Mouse (Mus musculus) heart, postnatal 4 days (tissue): Measurements from ENCODE around the gene Fam189a2. TPM values are rescaled to one million over a fixed set of nuclear protein-coding genes. Genes with fewer than 3 reads are reported as not detected.

Experiments
- DNase-seq: peaks from one replicate; pipeline ENCODE4 v3.0.0; 2021
- total RNA-seq, 2 experiments: library from RNA; stranded (reverse); gene quantifications; 2 replicates each; pipeline ENCODE4 v1.2.3; 2021

Fam189a2 gene
- total RNA-seq, result 10 to 100 TPM; 85.3 to 88.9 TPM

DNA sequence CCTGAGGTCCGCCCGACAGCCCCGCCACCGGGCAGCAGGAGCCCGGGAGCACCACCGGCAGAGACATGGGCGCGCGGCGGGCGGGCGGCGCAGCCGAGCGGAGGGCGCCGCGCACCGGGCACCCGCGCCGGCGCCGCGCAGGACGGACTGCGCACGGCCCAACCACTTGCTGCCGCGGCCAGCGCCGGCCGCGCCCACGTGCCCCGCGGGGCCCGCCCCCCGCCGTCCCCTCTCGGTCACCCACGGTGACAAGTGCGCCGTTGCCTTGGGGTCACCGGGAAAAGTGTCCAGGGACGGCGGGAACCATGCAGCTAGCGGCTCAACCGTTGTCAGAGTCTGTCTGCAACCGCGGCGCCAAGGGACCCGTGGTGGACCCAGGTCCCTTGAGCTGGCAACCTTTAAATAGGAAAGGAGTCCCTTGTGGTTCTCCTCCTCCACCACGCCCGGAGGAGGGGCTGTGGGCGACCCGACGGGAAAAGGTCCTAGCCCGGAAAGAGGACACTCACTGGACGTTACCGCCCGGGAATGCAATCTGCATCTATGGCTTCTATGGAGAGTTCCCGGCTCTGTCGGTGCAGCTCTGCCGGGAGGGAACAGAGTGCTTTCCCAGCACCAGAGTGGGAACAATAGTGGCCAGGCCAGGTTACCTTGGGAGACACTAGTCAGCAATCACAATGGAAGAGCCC lies at the start of gene Fam189a2:
Gene Fam189a2 (minus strand): TSS at position 149 of the 686 bp plus-strand sequence.
- peak; percentile 75 for DNase-seq

DNA sequence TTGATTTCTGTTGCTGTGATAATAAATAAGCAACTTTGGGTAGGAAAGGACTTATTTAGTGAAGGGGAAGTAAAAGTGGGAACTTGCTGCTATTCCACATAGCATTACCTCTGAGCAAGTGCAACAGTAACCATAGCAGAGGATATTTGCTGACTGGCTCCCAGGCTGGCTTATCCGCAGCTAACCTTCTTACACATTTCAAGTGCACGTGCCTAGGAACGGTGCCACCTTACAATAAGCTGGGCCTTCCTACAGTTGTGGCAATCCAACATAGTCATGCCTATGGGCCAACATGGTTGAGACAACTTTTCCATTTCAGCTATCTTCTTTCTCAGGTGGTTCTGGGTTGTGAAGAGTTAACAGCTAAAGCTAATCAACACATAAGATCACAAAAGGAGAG lies 46.8 kb upstream of the Fam189a2 start:
- no peak for DNase-seq

DNA sequence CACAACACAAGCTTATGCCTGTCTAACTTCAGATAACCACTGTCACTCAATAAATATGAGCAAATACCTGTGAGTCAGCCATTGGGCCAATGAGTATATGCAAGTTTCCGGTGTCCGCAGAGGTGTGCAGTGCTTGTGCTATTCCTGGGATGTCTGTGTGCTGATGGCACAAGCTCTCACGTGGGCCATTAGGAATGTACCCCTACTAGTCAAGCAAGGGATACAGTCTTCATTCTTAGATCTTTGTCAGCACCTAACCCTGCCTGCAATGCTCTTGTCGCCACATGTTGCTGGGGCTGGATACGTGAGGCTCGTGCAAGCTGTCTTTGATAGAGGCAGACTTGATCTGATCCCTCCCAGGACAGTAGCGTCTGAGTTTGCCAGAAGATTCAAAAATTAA lies 45.7 kb upstream of the Fam189a2 start:
- no peak for DNase-seq

- no peak for DNase-seq
These were observed 45.1 kb upstream of the Fam189a2 start for GRCm38 (mm10) chr19:24075927-24076326.

- DNase-seq, result no peak
These were observed 42.3 kb upstream of the Fam189a2 start for GRCm38 (mm10) chr19:24073155-24073554.

DNA sequence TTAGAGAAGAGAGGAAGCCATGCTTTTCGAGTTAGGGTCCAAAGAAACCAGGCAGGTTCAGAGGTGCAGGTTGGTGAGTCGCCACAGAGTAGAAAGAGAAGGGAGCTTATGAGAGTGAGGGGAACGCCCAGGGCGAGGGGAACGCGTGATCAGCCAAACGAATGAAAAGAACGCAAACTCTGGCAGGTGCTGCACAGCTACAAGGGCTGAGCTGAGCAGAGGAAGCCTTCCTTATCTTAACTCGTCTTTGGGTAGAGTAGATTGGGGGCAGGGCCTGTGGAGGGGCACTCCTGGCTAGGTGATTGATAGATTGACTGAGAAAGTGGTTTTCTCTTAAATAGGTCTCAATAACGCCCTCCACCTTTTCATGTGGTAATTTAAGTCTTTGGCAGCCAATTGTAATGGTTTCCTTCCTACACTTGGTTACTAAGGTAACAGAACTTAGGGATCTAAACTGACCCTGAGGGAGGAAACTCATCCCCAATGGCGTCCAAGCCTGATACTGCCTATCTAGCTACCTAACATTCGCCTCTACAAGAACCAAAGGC lies 33.6 kb upstream of the Fam189a2 start:
- no peak for DNase-seq

- no peak for DNase-seq
These were observed 32.8 kb upstream of the Fam189a2 start for GRCm38 (mm10) chr19:24063585-24063984.

GRCm38 (mm10) chr19:24058851-24059250 lies 28.0 kb upstream of the Fam189a2 start:
- no peak for DNase-seq

DNA sequence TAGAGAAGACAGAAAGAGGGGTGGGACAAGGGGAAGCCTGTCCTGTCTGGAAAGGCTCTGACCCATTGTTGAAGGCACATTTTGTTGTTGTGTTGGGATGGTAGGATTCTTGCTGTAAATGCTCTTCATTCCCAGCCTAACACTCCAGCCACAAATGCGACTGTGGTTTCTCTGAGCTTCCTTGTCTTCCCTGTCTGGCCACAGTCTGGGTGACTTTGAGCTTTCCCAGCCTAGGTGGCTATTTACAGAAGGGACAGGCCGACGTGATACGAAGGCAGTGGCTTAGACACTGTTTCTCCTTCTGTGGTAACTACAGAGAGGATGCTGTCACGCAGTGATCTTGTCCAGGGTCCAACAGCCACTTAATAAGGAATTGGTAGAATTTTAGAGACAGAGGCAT lies 27.2 kb upstream of the Fam189a2 start:
- peak; percentile 44 for DNase-seq

DNA sequence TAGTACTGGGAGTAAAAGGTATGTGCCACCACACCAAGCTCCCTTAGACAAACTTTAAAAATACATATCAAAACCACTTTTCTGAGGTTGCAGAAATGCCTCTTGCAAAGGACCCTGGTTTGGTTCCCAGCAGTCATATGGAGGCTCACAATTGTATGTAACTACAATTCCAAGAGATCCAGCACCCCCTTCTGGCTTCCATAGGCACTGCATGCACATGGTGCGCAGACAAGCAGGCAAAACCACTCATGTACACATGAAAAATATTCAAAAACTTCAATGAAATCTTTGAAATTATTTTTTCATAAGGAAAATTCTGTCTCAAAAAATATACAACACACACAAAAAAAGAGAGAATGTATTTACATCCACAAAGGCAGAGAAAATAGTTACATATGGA lies 26.1 kb upstream of the Fam189a2 start:
- DNase-seq, result no peak

DNA sequence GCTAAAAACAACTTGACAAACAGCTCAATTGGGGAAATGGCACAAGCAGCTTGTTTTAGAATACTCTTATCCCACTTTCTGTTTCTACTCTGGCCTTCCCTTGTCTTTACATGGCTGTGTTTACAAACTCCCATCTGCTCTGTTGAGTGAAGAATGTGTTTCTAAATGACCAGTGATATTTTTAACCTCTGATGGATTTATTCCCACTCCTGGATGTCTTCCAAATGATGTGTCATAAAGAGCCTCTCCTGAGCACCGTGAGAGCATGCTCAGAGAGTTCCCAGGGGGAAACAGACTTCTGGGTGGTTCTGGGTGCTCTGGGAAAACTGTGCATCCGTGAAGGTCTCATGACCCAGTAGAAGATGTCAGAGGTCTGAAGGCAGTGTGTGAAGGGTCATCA lies 24.1 kb upstream of the Fam189a2 start:
- peak; percentile 52 for DNase-seq

DNA sequence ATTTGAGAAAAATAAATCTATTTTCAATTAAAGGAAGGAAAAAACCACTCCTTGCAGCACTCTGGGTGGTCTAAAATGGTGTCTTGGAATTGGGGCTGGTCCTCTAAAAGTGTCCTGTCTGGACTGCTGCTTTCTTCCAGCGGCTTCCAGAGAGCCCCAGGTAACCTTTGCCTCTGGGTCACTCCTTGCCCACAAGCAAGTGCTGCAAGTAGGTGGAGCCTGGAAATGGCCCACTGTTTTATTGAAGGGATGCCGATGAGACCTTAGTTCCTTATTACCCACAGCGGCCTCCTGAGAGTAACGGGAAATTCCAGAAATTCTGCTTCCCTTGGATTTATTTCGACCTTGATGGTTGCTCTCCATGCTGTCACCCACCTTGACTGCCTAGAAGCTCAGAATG lies 23.4 kb upstream of the Fam189a2 start:
- no peak for DNase-seq

- no peak for DNase-seq
These were observed 19.7 kb upstream of the Fam189a2 start for GRCm38 (mm10) chr19:24050514-24050913.

- DNase-seq, result no peak
These were observed 18.5 kb upstream of the Fam189a2 start for GRCm38 (mm10) chr19:24049329-24049728.

GRCm38 (mm10) chr19:24046395-24046993 lies 15.7 kb upstream of the Fam189a2 start:
- DNase-seq, result peak; percentile 45

DNA sequence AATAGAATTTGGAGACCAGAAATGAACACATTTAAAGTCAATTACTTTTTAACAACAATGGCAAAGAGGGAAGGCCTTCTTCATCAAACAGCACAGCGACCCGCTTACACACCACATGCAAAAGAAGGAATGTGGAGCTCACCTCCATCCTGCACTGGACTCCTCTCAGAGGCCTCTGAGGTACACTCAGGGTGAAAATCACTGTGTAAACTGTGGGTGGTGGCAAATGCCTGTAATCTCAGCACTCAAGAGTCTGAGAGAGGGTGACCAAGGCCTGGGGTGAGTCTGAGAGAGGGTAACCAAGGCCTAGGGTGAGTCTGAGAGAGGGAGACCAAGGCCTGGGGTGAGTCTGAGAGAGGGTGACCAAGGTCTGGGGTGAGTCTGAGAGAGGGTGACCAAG lies 11.6 kb upstream of the Fam189a2 start:
- no peak for DNase-seq

DNA sequence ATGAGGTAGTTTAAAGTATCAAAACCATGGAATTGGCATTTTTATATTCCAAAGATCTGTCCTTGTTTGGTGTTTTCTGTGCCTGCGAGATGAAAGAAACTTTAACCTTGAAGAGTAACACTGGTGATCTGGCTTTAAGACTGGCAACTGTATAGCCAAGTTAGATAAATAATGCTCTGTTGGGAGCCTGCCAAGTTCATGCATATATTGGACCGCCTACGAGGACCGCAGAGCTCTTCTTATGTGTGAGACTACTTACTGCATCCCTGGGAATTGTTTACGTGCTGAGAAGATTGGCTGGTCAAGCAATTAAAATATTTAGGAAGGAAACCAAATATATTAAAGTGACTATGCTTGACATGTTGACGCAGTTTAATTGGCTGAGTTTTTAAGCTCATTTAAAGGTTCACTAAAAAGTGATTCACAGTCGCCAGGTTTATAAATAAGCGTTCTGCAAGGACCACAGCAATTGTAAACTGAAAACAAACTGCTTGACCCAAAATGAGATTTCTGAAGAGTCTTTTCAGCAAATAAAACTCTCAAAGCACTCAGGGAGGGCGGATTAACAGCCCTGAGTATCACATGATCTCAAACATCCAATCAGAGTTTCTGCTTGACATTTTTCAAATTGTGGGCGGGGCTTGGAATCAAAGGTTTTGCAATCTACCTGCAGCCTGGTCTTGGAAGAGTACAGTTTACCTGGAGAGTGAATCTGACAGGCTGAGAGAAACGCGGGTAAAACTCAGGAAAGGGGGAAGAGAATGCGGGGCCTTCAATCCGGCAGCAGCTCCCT lies 8.4 kb upstream of the Fam189a2 start:
- DNase-seq, result no peak

GRCm38 (mm10) chr19:24034367-24034766 lies 3.5 kb upstream of the Fam189a2 start:
- DNase-seq, result no peak

- DNase-seq, result no peak
These were observed 1.9 kb upstream of the Fam189a2 start for GRCm38 (mm10) chr19:24032654-24033236.

GRCm38 (mm10) chr19:24030511-24030870 lies 328 bp downstream of the Fam189a2 start:
- peak; percentile 47 for DNase-seq

- peak; percentile 69 for DNase-seq
These were observed 956 bp downstream of the Fam189a2 start for GRCm38 (mm10) chr19:24029616-24030510.

- no peak for DNase-seq
These were observed 4.9 kb downstream of the Fam189a2 start for GRCm38 (mm10) chr19:24025876-24026275.
